Mouse (Mus musculus): ENCODE data around the gene Mlst8. TPM values are rescaled to one million over a fixed set of nuclear protein-coding genes. Genes with fewer than 3 reads are reported as not detected.
"Not testable (repeated sequence)": the region's sequence is repeated elsewhere in the genome, so short reads cannot be mapped to it uniquely, and the experiment has no call there.

Mlst8 gene
- polyA plus RNA-seq, 1 experiment = 21.7 TPM

DNA sequence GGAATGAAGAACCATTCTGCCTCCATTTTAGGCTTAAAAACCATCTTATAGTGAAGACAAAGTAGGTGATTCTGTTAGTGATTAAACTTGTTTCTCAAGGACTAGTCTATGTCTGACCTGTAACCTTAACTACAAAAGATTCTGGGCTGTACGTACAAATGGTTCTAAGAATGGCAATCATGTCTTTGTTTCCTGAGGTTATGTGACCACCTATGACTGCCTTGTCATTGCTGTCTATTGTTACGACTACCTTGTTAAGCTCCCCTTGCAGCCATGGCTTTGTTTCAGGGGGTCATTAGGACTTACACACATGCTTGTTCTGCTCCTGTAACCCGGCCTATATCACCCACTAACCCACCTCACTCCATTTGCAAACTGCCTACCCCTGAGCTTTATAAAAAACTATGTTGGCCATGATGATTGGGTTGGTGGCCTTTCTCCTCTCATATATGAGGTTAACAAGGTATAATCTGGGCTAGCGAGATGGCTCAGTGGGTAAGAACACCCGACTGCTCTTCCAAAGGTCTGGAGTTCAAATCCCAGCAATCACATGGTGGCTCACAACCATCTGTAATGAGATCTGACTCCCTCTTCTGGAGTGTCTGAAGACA lies 10.1 kb downstream of the Mlst8 start:
- no peak for DNase-seq (ENCODE audit: low spot score)

DNA sequence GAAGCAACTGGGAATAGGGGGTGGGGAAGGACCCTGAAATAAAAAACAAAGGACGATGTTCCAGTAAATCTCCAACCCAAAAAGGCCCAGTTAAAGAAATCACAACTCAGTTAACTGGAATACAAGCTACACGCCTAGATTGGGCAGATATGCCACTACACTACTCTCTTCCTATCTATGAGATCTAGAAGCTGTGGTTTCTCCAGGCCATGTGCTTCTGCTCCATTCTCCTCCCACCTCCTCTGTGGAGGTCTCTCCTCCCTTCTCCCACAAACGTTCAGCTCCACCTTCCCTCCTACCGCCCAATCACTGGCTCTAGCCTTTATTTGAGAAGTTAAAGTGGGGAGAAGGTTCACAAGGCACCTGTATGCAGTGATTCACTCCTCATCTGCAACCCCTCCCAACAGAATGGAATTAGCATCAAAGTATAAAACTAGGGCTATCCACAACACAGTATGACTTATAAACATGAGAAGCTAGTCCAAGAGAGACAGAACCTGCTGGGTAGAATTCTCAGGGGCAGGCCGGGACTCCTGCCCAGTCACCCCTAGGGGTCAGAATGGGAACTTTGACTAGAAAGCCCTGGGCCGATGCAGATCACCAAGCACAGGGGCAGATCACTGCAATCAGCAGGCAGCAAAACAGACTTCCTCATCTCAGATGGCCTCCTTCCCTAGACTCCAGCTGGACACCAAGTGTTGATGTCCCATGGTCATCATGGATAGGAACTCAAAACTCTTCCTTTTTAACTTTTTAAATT lies 15.3 kb downstream of the Mlst8 start:
- no peak for DNase-seq (ENCODE audit: low spot score)

DNA sequence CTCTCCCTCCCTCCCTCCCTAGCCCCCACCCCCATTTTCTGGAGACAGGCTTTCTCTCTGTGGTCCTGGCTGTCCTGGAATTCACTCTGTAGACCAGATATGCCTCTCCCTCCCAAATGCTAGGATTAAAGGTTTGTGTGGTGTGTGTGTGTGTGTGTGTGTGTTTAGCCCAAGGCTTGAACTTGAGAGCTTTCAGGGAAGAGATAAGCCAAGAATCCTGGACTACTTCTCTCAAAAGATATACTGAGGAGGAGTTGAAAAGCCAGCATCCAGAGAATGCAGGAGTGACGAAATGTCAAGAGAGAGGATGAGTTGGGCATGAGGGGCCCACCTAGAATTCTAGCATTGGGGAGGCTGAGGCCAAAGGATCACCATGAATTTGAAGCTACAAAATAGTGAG lies 15.9 kb downstream of the Mlst8 start:
- no peak for DNase-seq (ENCODE audit: low spot score)

DNA sequence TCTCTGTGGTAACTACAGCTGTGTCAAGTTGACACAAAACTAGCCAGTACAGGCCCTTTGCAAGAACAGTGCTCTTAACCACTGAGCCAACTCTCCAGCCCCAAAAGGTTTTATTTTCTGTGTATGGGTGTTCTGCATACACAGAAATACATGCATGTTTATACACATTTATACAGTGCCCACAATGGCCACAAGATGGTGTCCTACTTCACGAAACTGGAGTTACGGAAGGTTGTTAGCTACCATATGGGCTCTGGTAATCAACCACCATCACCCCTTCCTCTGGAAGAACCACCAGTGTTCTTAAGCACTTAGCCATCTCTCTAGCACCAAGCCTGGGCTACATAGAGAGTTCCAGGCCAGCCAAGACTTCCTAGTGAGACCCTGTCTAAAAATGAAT lies 17.3 kb downstream of the Mlst8 start:
- DNase-seq (ENCODE audit: low spot score) = no peak

GRCm38 (mm10) chr17:24455523-24456206 lies 23.2 kb downstream of the Mlst8 start:
- DNase-seq (ENCODE audit: low spot score) = not testable (repeated sequence)

GRCm38 (mm10) chr17:24454756-24455522 lies 23.9 kb downstream of the Mlst8 start:
- peak; percentile 92 for DNase-seq (ENCODE audit: low spot score)

- no peak for DNase-seq (ENCODE audit: low spot score)
These were observed 24.6 kb downstream of the Mlst8 start for GRCm38 (mm10) chr17:24454218-24454755.

DNA sequence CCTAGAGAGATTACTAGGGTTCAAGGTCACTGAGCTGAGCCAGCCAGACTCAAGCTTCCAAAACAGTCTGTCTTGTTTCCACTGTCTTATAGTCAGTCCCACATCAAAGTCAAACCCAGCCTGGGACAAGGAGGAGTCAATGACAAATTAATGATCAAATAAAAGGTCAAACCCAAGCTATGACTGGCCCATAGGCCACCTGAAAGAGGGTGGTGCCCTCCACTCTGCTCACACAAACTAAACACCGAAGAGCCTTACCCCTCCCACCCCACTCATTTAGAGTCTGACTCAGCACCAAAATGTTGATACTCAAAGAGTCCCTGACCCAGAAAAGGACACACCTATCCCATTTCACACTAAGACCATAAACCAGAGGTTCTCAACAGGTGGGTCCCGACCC lies 25.5 kb downstream of the Mlst8 start:
- DNase-seq (ENCODE audit: low spot score) = no peak

DNA sequence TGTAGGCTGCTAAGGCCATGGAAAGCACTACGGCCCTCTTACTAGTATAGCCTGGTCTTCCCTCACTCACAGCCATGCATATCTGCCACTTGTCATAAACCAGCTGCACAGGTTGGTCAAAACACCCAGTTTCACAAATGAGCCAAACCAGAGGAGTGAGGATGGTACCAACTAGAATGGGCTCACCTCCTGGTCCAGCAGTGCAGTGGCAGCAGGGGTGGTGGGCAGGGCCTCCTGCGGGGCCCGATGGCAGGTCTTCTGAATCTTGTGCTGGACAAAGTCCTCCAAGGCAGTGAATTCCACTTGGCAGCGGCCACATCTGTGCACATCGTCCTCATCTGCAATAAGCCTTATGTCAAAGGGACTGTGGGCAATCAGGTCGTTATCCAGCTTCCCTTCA lies 27.7 kb downstream of the Mlst8 start:
- no peak for DNase-seq (ENCODE audit: low spot score)

- no peak for DNase-seq (ENCODE audit: low spot score)
These were observed 29.4 kb downstream of the Mlst8 start for GRCm38 (mm10) chr17:24449507-24449906.

GRCm38 (mm10) chr17:24446590-24446989 lies 32.3 kb downstream of the Mlst8 start:
- no peak for DNase-seq (ENCODE audit: low spot score)

DNA sequence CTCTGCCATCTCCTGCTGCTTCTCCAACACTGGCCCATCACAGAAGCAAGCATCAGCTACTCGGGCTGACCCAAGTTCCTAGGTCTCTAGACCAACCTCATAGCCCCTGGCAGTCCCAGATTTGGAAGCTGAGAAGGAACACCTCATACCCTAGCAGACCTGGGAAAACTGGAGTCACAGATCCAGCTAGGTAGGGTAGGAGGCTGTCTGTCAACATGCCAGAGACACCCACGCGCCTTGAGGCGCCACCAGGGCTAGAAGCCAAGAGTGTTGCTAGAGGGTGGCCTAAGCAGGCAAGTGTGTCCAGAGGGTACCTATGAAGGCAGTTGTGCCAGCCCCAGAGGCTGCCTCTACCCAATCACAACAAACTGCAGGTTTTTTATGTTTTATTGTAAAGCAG lies 35.5 kb downstream of the Mlst8 start:
- DNase-seq (ENCODE audit: low spot score) = peak; percentile 44

- peak; percentile 44 for DNase-seq (ENCODE audit: low spot score)
These were observed 36.2 kb downstream of the Mlst8 start, which contains the start of gene Dnase1l2 for GRCm38 (mm10) chr17:24442632-24443155. Dnase1l2 (minus strand) TSS chr17:24443105.

DNA sequence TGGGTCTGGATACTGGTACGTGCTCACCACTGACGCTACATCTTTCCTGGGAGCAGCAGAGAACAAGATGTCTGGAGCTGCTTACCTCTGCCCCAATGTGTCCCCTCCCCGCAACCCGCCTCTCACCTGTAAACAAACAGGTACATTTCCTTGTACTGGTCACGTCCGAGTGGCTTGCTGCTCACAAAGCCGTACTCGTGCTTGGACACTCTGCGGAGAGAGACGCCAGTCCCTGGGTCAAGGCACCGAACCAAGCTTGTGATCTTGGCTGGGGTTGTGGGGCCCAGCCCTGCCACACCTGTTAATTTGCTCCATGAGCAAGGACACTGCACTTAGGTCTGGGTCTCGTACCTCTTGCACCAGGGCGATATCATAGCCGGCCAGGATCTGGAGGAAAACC lies 36.8 kb downstream of the Mlst8 start:
- peak; percentile 49 for DNase-seq (ENCODE audit: low spot score)

GRCm38 (mm10) chr17:24441148-24441547 lies 37.7 kb downstream of the Mlst8 start:
- DNase-seq (ENCODE audit: low spot score) = no peak

GRCm38 (mm10) chr17:24440377-24440776 lies 38.5 kb downstream of the Mlst8 start:
- DNase-seq (ENCODE audit: low spot score) = peak; percentile 29

DNA sequence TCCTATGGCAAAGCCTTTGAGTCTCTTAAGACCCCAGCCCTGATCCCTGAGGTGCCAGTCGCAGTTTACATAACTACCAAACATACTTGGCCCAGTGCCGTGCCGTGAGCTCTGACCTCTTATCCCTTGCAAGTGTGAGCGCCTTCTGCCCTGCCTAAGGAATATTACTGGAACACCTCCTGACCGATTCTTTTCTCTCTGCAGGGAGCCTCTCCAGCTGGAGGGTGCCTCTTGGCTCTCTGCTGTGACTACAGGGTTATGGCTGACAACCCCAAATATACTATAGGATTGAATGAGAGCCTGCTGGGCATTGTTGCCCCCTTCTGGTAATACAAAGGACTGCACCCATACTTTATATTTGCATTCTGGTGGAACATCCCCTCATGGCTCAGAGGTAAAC lies 41.9 kb downstream of the Mlst8 start:
- DNase-seq (ENCODE audit: low spot score) = no peak

DNA sequence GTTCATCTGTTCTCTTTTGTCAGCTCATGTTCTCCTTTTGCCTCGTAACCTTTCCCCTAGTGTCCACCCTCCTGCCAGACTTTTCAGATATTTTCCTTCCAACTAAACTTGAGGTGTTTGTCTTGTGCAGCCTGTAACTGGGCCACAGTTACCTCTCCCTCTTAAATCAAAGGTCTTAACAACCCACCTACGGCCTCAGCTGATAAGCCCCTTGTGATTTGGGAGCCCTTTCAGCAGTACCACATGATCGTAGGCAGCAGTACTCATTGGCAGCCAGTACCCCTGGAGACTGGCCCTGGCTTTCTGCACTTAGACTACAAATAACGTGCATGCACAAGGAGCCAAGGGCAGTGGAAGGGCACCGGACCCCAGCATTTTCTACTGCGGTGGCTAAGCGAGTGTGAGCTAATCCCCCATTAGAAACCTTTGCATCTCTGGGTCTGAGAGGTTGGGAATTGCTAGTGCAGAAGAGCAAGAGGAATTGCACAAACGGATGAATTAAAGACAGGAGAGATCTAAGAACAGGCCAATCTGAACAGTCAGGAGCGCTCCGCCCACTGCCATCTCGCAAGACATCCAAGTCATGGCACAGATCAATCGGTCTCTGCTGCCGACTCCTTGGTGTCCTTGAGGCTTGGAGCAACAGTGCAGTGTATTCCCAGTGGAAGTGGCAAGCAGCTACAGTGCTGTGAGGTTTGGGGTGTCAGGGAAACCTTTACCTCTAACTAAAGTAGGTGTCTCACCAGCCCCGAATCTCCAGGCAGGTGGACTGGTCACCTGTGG lies 49.5 kb downstream of the Mlst8 start:
- DNase-seq (ENCODE audit: low spot score) = no peak

GRCm38 (mm10) chr17:24427170-24427557 lies 51.7 kb downstream of the Mlst8 start:
- DNase-seq (ENCODE audit: low spot score) = no peak

DNA sequence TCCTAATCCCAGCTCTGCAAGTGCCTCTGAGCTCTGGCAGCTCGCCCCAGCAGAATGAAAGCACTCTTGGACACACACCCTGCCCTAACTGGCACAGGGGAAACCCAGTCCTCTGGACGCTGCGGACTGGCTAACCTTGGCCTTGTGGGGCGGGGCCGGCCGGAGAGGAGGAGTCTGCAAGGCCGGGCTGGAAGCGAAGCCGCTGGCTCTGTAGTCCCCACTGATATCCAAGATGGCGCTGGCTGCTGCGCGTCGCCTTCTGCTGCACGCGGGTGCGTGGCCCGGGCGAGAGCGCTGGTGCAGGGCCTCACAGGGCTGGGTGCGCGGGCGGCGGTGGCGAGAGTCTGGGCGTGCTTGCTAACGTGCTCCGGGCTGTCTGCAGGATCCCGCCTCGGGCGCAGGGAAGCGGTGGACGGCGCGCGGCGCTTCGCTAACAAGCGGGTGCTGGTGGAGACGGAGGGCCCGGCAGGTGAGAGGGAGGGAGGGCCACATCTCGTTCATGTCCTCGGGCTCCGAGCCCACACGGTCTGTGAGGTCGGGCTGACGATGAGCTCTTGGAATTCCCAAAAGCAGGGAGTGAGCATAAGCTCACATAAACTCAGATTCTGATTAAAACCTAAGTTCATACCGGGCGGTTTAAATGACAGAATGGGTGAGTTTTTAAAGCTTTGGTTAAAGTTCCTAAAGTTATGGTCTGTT lies 52.3 kb downstream of the Mlst8 start, which contains the start of gene Eci1:
TSS of gene Eci1 (plus strand) at position 171 of the 699 bp plus-strand sequence.
- peak; percentile 93 for DNase-seq (ENCODE audit: low spot score)
